Mouse (Mus musculus): ENCODE measurements around the gene Wipf1. TPM values are rescaled to one million over a fixed set of nuclear protein-coding genes. Genes with fewer than 3 reads are reported as not detected.

Wipf1 gene
- polyA plus RNA-seq, 1 experiment, result 37.6 TPM

DNA sequence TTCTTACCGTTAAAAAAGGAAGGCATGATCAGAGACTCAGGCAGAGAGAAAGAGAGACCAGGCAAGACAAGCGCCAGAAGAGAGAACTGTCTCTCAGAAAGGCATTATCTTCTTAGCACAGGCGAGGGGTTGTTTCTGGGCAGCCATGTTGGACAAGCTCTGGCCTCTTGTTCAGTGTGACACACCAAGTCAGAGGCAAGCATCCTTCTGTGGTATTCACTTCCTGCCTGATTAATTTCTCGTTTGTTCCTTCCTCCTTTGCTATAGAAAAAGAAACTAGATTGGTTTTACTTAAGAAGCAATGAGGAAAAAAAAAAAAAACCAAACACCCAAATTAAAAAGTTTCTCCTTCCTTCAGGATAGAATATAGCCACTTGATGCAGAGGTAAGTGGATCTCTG, 75.8 kb downstream of the Wipf1 start:
- TF ChIP-seq CTCF (IDR thresholded peaks at IDR 0.05; ENCODE audit: borderline replicate concordance, insufficient read depth, low read length), result no peak
- TF ChIP-seq POLR2A (IDR thresholded peaks at IDR 0.05; ENCODE audit: low read depth, low read length), result no peak
- no peak overlapping the region for H3K4me3 ChIP-seq (ENCODE audit: insufficient read depth, low read length)

DNA sequence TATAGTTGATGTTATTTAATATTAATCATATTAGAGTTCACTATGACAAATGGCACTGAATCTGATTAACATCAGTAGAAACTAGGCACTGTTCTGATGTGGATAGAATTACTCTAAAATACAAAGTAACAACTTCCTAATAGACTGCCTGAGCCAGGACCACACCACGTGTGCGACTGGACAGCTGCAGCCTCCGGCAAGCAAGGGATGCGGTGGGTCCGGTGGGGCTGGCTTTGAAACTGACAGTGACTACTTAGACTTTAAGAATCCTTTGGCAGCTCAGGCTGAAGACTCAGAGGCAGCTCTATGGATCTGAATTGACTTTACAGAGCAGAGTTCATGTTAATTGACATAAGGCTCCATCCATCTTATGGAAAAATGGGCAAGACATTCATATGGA, 76.4 kb downstream of the Wipf1 start:
- no peak for TF ChIP-seq POLR2A (IDR thresholded peaks at IDR 0.05; ENCODE audit: low read depth, low read length)
- TF ChIP-seq CTCF (IDR thresholded peaks at IDR 0.05; ENCODE audit: borderline replicate concordance, insufficient read depth, low read length), result no peak
- Histone ChIP-seq H3K4me1 (ENCODE audit: control insufficient read depth, insufficient read depth, low read length) (peaks cover 4% of the 10 kb centered on the region; the same call in 1 of the 2 replicates), H3K27ac (ENCODE audit: insufficient read depth, low read length) (no peak overlapping the region)

More for the DNA sequence above, 75.8 kb downstream of the Wipf1 start:
- Histone ChIP-seq H3K4me1 (ENCODE audit: control insufficient read depth, insufficient read depth, low read length) (peaks cover 4% of the 10 kb centered on the region; the same call in 1 of the 2 replicates), H3K27ac (ENCODE audit: insufficient read depth, low read length) (no peak overlapping the region)

DNA sequence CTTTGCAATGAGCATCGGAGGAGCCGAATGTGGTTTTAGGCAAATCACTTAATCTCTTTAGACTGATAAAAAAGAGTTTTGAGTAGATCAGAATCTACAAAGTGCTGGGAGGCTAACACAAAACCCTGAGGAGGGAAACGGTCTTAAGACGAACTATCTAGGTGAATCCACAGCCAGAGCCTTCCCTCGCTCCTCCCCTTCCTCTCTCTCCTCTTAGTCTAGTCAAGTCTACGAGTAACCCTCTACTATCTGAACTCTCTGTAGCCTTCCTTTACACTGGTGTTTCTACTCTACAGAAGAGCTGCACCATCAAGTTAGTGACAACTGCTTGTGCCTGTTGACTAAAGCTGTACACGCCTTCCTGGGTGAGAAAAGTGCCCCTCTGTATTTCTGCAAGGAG, 77.0 kb downstream of the Wipf1 start:
- TF ChIP-seq POLR2A (IDR thresholded peaks at IDR 0.05; ENCODE audit: low read depth, low read length), result no peak
- TF ChIP-seq CTCF (IDR thresholded peaks at IDR 0.05; ENCODE audit: borderline replicate concordance, insufficient read depth, low read length), result no peak
- no peak overlapping the region for H3K27ac ChIP-seq (ENCODE audit: insufficient read depth, low read length)
- no peak overlapping the region for H3K4me3 ChIP-seq (ENCODE audit: insufficient read depth, low read length)
- H3K4me1 ChIP-seq (ENCODE audit: control insufficient read depth, insufficient read depth, low read length), result peaks cover 4% of the 10 kb centered on the region; the same call in 1 of the 2 replicates

More for the DNA sequence above, 76.4 kb downstream of the Wipf1 start:
- no peak overlapping the region for H3K4me3 ChIP-seq (ENCODE audit: insufficient read depth, low read length)

DNA sequence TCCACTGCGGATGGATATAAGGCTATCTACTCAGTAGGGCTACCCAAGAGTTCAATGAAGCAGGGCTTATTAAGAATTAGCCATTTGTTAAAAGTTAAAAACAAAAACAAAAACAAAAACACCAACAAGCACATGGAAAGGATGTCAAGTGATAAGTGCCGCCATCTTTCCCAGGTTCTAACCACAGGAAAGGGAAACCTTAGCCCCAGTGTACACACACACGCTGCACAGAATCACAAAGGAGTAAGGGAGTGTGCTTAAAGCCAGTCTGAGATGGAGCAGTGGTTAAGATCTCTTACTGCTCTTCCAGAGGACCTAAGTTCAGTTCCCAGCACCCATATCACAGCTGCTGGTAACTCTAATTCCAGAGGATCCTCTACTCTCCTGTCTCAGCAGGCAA, 78.0 kb downstream of the Wipf1 start:
- TF ChIP-seq CTCF (IDR thresholded peaks at IDR 0.05; ENCODE audit: borderline replicate concordance, insufficient read depth, low read length), result no peak
- TF ChIP-seq POLR2A (IDR thresholded peaks at IDR 0.05; ENCODE audit: low read depth, low read length), result no peak
- no peak overlapping the region for H3K4me3 ChIP-seq (ENCODE audit: insufficient read depth, low read length)
- H3K4me1 ChIP-seq (ENCODE audit: control insufficient read depth, insufficient read depth, low read length), result peaks cover 4% of the 10 kb centered on the region; the same call in 1 of the 2 replicates
- H3K27ac ChIP-seq (ENCODE audit: insufficient read depth, low read length), result no peak overlapping the region

DNA sequence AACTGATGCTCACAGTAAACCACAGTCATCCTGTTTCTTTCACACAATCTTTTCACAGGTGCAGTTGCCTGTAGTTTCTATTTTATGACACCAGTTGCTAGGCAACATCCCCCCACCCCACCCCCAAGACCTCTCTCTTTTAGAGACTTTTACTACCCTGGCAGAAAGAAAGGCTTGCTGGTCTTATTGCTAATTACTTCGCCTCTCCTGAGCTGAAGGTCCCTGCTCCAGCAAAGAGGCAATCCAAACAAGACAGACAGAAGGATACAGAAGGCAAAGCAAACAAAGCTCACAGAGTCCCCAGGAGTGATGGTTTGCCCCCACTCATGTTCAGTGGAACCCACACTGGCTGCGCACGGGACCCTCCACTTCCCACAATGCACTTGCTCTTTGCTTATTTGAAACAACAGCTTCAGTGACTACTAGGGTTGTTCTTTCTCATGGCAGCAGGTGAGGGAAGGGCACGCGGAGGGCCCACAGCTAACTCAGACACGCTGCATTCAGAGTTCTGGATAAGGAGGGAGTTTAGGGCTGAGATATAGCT, 79.3 kb downstream of the Wipf1 start:
- TF ChIP-seq POLR2A (IDR thresholded peaks at IDR 0.05; ENCODE audit: low read depth, low read length) (no peak), CTCF (IDR thresholded peaks at IDR 0.05; ENCODE audit: borderline replicate concordance, insufficient read depth, low read length) (no peak)
- Histone ChIP-seq H3K4me1 (ENCODE audit: control insufficient read depth, insufficient read depth, low read length) (peaks cover 4% of the 10 kb centered on the region; the same call in 1 of the 2 replicates), H3K4me3 (ENCODE audit: insufficient read depth, low read length) (no peak overlapping the region), H3K27ac (ENCODE audit: insufficient read depth, low read length) (no peak overlapping the region)

DNA sequence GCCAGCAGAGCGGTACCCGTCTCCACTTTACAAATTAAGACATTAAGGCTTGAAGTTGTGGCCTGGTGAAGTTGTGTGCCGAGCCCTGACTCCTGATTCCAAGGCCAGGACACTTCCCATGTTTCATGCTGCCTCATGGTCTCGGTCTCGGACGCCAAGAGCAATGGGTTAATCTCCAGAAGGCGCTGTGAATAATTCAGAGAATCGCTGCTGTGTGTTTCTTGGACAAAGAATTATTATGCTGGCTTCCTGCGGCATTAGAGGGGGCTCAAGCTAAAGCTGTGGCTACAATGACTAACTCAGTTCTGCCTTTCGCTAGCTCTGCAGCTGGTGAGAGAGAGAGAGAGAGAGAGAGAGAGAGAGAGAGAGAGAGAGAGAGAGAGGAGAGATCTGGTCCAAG, 85.5 kb downstream of the Wipf1 start:
- TF ChIP-seq CTCF (IDR thresholded peaks at IDR 0.05; ENCODE audit: borderline replicate concordance, insufficient read depth, low read length) (no peak), POLR2A (IDR thresholded peaks at IDR 0.05; ENCODE audit: low read depth, low read length) (no peak)
- Histone ChIP-seq H3K4me1 (ENCODE audit: control insufficient read depth, insufficient read depth, low read length) (no peaks in the 10 kb centered on the region), H3K27ac (ENCODE audit: insufficient read depth, low read length) (no peak overlapping the region), H3K4me3 (ENCODE audit: insufficient read depth, low read length) (no peak overlapping the region)

DNA sequence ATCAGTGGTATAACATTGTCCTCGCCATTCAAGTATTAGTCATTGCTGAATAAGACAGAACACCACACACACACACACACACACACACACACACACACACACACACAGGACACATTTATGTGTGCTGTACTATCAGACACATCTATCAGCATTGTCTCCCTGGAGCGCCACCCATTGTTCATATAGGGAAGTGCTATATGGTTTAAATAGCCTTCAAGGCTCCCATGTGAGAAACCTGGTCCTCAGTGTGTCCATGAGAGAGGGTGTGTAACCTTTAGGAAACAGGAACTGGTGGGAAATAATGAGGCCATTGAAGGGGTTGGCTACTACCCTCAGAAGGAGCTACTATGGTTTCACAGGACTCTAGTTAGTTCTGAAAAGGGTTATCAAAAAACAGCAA, 87.5 kb downstream of the Wipf1 start:
- H3K4me3 ChIP-seq (ENCODE audit: insufficient read depth, low read length), result no peak overlapping the region
- no peaks in the 10 kb centered on the region for H3K4me1 ChIP-seq (ENCODE audit: control insufficient read depth, insufficient read depth, low read length)
- no peak overlapping the region for H3K27ac ChIP-seq (ENCODE audit: insufficient read depth, low read length)
- TF ChIP-seq POLR2A (IDR thresholded peaks at IDR 0.05; ENCODE audit: low read depth, low read length) (no peak), CTCF (IDR thresholded peaks at IDR 0.05; ENCODE audit: borderline replicate concordance, insufficient read depth, low read length) (no peak)

DNA sequence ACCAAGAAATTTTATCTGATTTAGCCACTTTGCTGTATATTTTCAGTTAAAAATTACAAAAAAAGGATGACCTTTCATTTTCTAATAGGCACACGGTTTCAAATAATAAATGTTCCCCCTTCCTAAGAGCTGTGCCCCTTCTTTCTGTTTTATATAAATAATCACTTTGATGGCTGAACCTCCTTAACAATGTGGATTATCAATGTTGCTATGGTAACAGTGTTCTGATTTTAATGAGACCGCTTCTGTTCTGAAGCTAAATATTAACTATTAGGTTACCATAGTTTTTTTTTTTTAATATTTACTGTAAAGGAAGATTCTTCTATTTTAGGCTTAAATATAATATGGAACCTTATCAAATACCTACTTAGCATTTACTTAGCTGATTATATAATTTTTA, 89.2 kb downstream of the Wipf1 start:
- Histone ChIP-seq H3K4me1 (ENCODE audit: control insufficient read depth, insufficient read depth, low read length) (no peaks in the 10 kb centered on the region), H3K4me3 (ENCODE audit: insufficient read depth, low read length) (no peak overlapping the region), H3K27ac (ENCODE audit: insufficient read depth, low read length) (no peak overlapping the region)
- TF ChIP-seq POLR2A (IDR thresholded peaks at IDR 0.05; ENCODE audit: low read depth, low read length) (no peak), CTCF (IDR thresholded peaks at IDR 0.05; ENCODE audit: borderline replicate concordance, insufficient read depth, low read length) (no peak)

DNA sequence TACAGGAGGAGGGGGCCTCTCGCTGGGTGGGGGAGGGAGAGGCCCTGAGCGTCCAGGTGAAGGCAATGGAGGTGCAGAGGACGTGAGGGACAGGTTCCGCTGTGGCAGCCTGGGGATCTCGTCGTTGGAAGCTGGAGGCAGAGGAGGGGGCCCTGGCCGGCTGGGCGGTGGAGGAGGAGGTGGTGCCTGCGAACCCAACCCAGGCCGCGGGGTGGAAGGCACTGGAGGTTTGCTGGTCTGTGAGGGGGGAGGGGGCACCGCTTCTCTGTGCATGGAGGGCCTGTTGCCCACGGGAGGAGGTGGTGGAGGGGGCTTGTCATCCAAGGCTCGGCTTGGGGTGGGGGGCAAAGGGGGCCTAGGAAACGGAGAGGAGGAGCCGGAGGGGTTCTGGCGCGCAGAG, 92.6 kb downstream of the Wipf1 start:
- Histone ChIP-seq H3K27ac (ENCODE audit: insufficient read depth, low read length) (no peak overlapping the region), H3K4me1 (ENCODE audit: control insufficient read depth, insufficient read depth, low read length) (no peaks in the 10 kb centered on the region; the same call in 1 of the 2 replicates), H3K4me3 (ENCODE audit: insufficient read depth, low read length) (no peak overlapping the region)
- TF ChIP-seq CTCF (IDR thresholded peaks at IDR 0.05; ENCODE audit: borderline replicate concordance, insufficient read depth, low read length) (no peak), POLR2A (IDR thresholded peaks at IDR 0.05; ENCODE audit: low read depth, low read length) (no peak)

DNA sequence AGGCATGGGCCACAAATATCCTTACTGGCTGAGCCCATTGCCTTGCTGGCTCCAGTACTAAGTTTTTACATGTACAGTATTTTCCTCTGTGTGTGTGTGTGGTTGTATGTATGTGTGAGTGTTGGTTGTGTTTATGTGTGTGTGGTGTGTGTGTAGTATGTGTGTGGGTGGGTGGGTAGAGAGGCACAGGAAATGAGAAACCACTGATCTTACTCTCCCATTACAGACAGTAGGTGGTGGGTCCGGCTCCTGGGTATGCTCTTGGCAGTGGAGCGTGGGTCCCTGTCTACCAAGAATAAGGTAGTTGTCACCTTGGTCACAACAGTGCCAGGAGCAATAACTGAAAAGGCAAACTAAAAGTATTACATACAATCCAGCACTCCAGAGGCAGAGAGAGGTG, 93.7 kb downstream of the Wipf1 start:
- H3K4me1 ChIP-seq (ENCODE audit: control insufficient read depth, insufficient read depth, low read length), result no peaks in the 10 kb centered on the region; the same call in 1 of the 2 replicates
- no peak overlapping the region for H3K4me3 ChIP-seq (ENCODE audit: insufficient read depth, low read length)
- TF ChIP-seq POLR2A (IDR thresholded peaks at IDR 0.05; ENCODE audit: low read depth, low read length) (no peak), CTCF (IDR thresholded peaks at IDR 0.05; ENCODE audit: borderline replicate concordance, insufficient read depth, low read length) (no peak)
- no peak overlapping the region for H3K27ac ChIP-seq (ENCODE audit: insufficient read depth, low read length)
